Mouse (Mus musculus) stomach, embryonic 14.5 days (tissue): ENCODE results near the gene Lix1. TPM values are rescaled to one million over a fixed set of nuclear protein-coding genes. Genes with fewer than 3 reads are reported as not detected.

ENCODE experiments used
- ATAC-seq: fragments of 200-750 bp; cut with Nextera tagmentation; 2 replicates; pipeline ENCODE4 v1.8.0; 2017; ENCODE audit warnings: low read depth, moderate TSS enrichment; ENCODE audit not compliant: insufficient number of reproducible peaks, insufficient read depth, low FRiP score
- H3K27ac ChIP-seq: fragments of 300-500 bp; sonication (generic); 2 replicates; pipeline ENCODE4 v1.5.1; 2014; ENCODE audit warnings: mild to moderate bottlenecking, low read length, moderate library complexity, mixed read lengths
- H3K27me3 ChIP-seq: fragments of 300-500 bp; sonication (generic); 2 replicates; pipeline ENCODE4 v1.6.1; 2014; ENCODE audit warnings: low read length, control low read depth, mixed read lengths; ENCODE audit not compliant: control insufficient read depth, insufficient read depth
- H3K36me3 ChIP-seq: fragments of 300-500 bp; sonication (generic); 2 replicates; pipeline ENCODE4 v1.6.1; 2014; ENCODE audit warnings: mild to moderate bottlenecking, control low read depth, low read length, moderate library complexity, mixed read lengths; ENCODE audit not compliant: control insufficient read depth, insufficient read depth
- H3K4me1 ChIP-seq: fragments of 300-500 bp; sonication (generic); 2 replicates; pipeline ENCODE4 v1.6.1; 2014; ENCODE audit warnings: low read length, control low read depth, mixed read lengths; ENCODE audit not compliant: control insufficient read depth, insufficient read depth
- H3K4me2 ChIP-seq: fragments of 300-500 bp; sonication (generic); replicated peaks from 2 replicates; pipeline ENCODE4 v1.6.1; 2014; ENCODE audit warnings: low read depth, low read length, control low read depth
- H3K4me3 ChIP-seq: fragments of 300-500 bp; sonication (generic); 2 replicates; pipeline ENCODE4 v1.5.1; 2014; ENCODE audit warnings: low read depth, low read length, control low read depth
- H3K9ac ChIP-seq: fragments of 300-500 bp; sonication (generic); replicated peaks from 2 replicates; pipeline ENCODE4 v1.6.1; 2014; ENCODE audit warnings: low read depth, mild to moderate bottlenecking, control low read depth, low read length, moderate library complexity, mixed read lengths
- H3K9me3 ChIP-seq: fragments of 300-500 bp; sonication (generic); 2 replicates; pipeline ENCODE4 v1.6.1; 2016; ENCODE audit warnings: low read depth, low read length, control low read depth; ENCODE audit not compliant: control insufficient read depth
- WGBS: fragments of 180-500 bp; shearing (Covaris S2); extraction: QIAGEN DNeasy Blood & Tissue Kit; methylation state at CpG from one replicate; pipeline ENCODE4 v1.1.7; 2014; 5-methylcytosine and 5-hydroxymethylcytosine counted together
- polyA plus RNA-seq: library from polyadenylated mRNA; unstranded; fragments of >200 nt; fragmentation: Nextera tagmentation; extraction: Ambion mirVana; gene quantifications from 2 replicates; pipeline ENCODE4 v1.2.1, GENCODE M21; 2014

Lix1 gene
- 6.4 and 7.9 TPM in 2 replicates for polyA plus RNA-seq

GRCm38 (mm10) chr17:17402222-17403004, at the start of gene Lix1:
Gene Lix1 (plus strand): TSS chr17:17402672.
- ATAC-seq: peak; percentile 72; the same call in 1 of the 2 replicates
- Histone ChIP-seq H3K4me3 (no peak within 1 kb of the TSS), H3K9ac (no peak within 1 kb of the TSS), H3K27ac (0 out of 2 replicates have a peak within 1 kb of the TSS, but pooled peaks have one; percentile 17), H3K9me3 (no peaks in the 10 kb centered on the region), H3K27me3 (no peaks in the 10 kb centered on the region), H3K4me1 (no peaks in the 10 kb centered on the region), H3K4me2 (peak within 1 kb of the TSS; percentile 25), H3K36me3 (no peaks in the 10 kb centered on the region)
- WGBS: 31% methylated on average over 6 of the region's 6 CpGs

- Histone ChIP-seq H3K4me1 (0 out of 2 replicates have a peak, but pooled peaks cover 5% of the 10 kb centered on the region), H3K36me3 (peaks cover 10% of the 10 kb centered on the region; the same call in 1 of the 2 replicates), H3K4me2 (peak overlapping the region; percentile 69), H3K27ac (peak overlapping the region; percentile 88), H3K9ac (peak overlapping the region; percentile 66), H3K9me3 (no peaks in the 10 kb centered on the region), H3K27me3 (no peaks in the 10 kb centered on the region), H3K4me3 (peak overlapping the region; percentile 49)
- ATAC-seq: no peak
- WGBS: 4% methylated on average over 6 of the region's 6 CpGs
Observed at GRCm38 (mm10) chr17:17373550-17373917, 28.9 kb upstream of the Lix1 start.

GRCm38 (mm10) chr17:17373918-17374910, 28.3 kb upstream of the Lix1 start, which contains the start of gene Riok2:
Gene Riok2 (plus strand): TSS chr17:17374309.
- Histone ChIP-seq H3K27ac (peak within 1 kb of the TSS; percentile 88), H3K27me3 (no peaks in the 10 kb centered on the region), H3K4me3 (peak within 1 kb of the TSS; percentile 49), H3K36me3 (peaks cover 11% of the 10 kb centered on the region; the same call in 1 of the 2 replicates), H3K4me2 (peak within 1 kb of the TSS; percentile 69), H3K9ac (peak within 1 kb of the TSS; percentile 66), H3K9me3 (no peaks in the 10 kb centered on the region), H3K4me1 (0 out of 2 replicates have a peak, but pooled peaks cover 5% of the 10 kb centered on the region)
- under 1% methylated on average over 48 of the region's 48 CpGs for WGBS
- ATAC-seq: peak; percentile 97

- H3K4me1 ChIP-seq: 0 out of 2 replicates have a peak, but pooled peaks cover 5% of the 10 kb centered on the region
- H3K36me3 ChIP-seq: peaks cover 11% of the 10 kb centered on the region
- no peaks in the 10 kb centered on the region for H3K9me3 ChIP-seq
- ATAC-seq: no peak
- H3K4me2 ChIP-seq: peak overlapping the region; percentile 69
- H3K27ac ChIP-seq: no peak overlapping the region
- no peaks in the 10 kb centered on the region for H3K27me3 ChIP-seq
- WGBS: 84% methylated on average over 3 of the region's 3 CpGs
- H3K9ac ChIP-seq: peak overlapping the region; percentile 66; the same call in 1 of the 2 replicates
- peak overlapping the region; percentile 49 for H3K4me3 ChIP-seq
Observed at GRCm38 (mm10) chr17:17375581-17375980, 26.9 kb upstream of the Lix1 start.

DNA sequence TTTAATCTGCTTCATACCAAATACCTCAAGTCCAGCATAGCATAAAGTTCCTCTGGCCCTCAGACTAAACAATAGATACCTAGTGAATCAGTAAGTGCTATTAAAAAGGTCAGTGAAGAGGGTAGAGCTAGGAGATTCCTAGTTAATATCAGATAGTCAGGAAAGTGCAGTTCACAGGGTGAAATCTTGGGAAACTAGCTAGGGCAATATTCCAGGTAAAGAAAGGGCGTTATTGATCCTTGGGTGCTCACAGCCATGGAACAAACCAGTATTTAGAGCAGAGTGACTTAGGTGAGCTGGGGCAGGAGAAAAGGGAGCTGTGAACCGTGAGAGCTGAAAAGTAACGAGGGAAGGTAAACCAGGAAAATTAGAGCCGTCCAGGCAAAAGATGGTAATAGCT, 18.8 kb upstream of the Lix1 start:
- H3K36me3 ChIP-seq: peaks cover 40% of the 10 kb centered on the region
- H3K27ac ChIP-seq: no peak overlapping the region
- H3K9me3 ChIP-seq: no peaks in the 10 kb centered on the region
- WGBS: 95% methylated on average over 4 of the region's 4 CpGs
- ATAC-seq: no peak
- H3K4me2 ChIP-seq: no peak overlapping the region
- H3K27me3 ChIP-seq: no peaks in the 10 kb centered on the region
- no peaks in the 10 kb centered on the region for H3K4me1 ChIP-seq
- H3K4me3 ChIP-seq: no peak overlapping the region
- no peak overlapping the region for H3K9ac ChIP-seq

- Histone ChIP-seq H3K4me2 (no peak overlapping the region), H3K9ac (no peak overlapping the region), H3K4me1 (no peaks in the 10 kb centered on the region), H3K36me3 (peaks cover 40% of the 10 kb centered on the region), H3K4me3 (no peak overlapping the region), H3K27me3 (no peaks in the 10 kb centered on the region), H3K9me3 (no peaks in the 10 kb centered on the region), H3K27ac (no peak overlapping the region)
- WGBS: 97% methylated on average over 3 of the region's 3 CpGs
- ATAC-seq: no peak
Observed at GRCm38 (mm10) chr17:17384502-17384901, 18.0 kb upstream of the Lix1 start.

DNA sequence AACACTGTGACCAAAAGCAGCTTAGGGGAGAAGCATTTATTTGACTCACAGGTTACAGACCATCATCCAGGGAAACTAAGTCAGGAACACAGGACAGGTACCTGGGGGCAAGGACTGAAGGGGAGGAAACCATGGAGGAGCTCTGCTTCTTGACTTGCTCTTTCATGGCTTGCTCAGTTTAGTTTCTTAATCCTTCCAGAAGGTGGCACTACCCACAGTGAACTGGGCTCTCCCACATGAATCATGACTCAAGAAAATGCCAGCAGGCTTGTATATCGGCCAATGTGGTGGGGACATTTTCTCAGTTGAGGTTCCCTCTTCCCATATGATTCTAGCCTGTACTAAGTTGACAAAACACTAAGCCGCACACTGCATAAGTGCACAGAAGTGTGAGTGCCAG, 16.4 kb upstream of the Lix1 start:
- Histone ChIP-seq H3K4me2 (no peak overlapping the region), H3K9ac (no peak overlapping the region), H3K27ac (no peak overlapping the region), H3K36me3 (peaks cover 48% of the 10 kb centered on the region), H3K4me3 (no peak overlapping the region), H3K27me3 (no peaks in the 10 kb centered on the region), H3K4me1 (no peaks in the 10 kb centered on the region), H3K9me3 (no peaks in the 10 kb centered on the region)
- ATAC-seq: no peak
- 89% methylated on average over 2 of the region's 2 CpGs for WGBS

DNA sequence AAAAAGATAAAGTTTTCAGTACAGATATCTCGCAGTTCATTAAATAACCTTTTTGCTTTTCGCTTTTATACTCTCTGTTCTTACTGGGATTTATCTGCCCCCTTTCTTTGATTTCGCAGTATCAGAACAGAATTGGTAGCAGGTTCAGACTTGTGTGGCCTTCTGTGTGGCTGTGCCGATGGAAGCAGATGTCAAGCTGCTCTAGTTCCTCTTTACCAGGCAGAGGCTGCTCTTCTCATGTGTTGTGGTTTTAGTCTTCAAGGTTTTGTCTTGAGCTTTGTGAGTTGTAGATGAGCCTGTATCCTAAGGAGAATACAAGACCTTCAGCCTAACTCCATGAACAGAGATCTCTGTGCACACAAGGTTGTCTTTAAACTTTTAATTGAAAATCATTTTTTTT, 10.6 kb upstream of the Lix1 start:
- H3K27me3 ChIP-seq: no peaks in the 10 kb centered on the region
- WGBS: 92% methylated on average over 4 of the region's 4 CpGs
- no peak for ATAC-seq
- H3K36me3 ChIP-seq: peaks cover 33% of the 10 kb centered on the region
- H3K4me2 ChIP-seq: no peak overlapping the region
- H3K9me3 ChIP-seq: no peaks in the 10 kb centered on the region
- H3K27ac ChIP-seq: no peak overlapping the region
- H3K4me1 ChIP-seq: no peaks in the 10 kb centered on the region
- no peak overlapping the region for H3K9ac ChIP-seq
- no peak overlapping the region for H3K4me3 ChIP-seq
